Mouse (Mus musculus) embryo, embryonic 10 days (tissue): ENCODE results near the gene Irak3.

Experiments used
- DNase-seq: peaks from one replicate; pipeline ENCODE4 v3.0.0-alpha.2; 2015; ENCODE audit warnings: low spot score

The Irak3 gene

DNA sequence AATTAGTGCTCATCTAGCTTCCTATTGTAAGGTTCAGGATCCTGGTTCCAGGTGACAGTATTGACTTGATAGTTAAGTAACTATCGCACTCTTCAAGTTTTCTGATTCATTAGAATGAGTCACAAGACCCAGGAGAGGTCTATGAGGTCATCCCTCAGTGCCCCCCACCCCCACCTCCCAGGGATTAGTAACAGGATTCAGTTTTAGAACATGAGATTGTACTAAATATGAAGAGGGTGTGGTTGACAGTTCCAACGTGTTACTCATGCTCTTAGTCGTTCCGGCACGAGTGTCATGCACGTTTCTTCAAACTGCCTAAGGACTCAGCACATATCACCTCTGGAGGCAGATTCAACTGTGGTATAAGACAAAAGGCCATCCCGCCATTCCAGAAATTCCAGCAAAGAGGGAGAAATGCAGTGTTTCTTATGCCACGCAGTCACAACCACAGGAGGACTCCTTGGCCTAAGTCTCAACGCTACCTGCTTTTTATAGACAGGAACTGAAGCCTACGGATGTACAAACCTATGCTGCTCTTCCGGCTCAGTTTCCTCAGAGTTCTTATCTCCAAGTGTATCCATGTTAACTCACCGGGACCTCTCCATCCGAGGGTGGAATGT is 2.8 kb upstream of the Irak3 start:
- no peak for DNase-seq

GRCm38 (mm10) chr10:120202467-120203250 is 729 bp upstream of the Irak3 start:
- no peak for DNase-seq

DNA sequence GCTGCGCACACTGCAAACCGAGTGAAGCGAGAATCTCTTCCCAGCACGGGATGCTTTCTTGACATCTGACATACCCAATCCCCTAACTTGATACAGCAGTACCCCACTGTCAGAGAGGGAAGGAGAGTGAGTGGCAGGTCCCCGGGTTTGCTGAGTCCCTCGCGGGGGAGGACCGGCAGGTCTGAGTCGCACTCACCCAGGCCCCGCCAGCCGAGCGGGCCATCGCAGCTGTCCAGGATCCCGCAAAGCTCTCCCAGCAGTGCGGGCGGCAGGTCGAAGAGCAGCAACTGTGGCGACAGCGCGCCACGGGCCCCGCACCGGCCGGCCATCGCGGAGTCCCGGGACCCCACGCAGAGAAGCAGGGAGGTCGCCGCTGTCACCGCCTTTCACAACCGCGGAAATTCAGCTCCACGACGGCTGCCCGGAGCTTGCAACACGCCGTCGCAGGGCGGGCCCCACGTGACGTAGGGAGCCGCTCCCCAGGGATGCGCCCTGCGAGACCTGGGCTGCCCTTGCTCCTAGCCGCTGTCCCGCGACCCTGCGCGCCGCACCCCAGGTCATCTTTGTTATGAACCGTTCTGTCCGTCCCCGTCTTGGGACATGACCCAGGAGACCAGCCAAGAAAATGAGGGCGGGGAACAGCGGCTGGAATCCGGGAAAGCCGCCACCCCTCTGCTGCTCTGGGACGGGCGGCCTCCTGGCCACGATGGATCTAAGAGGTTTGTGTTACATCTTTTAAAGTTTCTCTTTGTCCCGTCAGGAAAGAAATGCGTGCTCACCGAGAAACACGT is 604 bp downstream of the Irak3 start, which contains the start of gene Tmbim4:
Tmbim4 (plus strand) TSS at position 460 of the 791 bp plus-strand sequence.
- peak; percentile 54 for DNase-seq

- no peak for DNase-seq
These were observed 4.7 kb downstream of the Irak3 start for GRCm38 (mm10) chr10:120197061-120197835.

GRCm38 (mm10) chr10:120193255-120193654 is 8.7 kb downstream of the Irak3 start:
- DNase-seq = no peak

DNA sequence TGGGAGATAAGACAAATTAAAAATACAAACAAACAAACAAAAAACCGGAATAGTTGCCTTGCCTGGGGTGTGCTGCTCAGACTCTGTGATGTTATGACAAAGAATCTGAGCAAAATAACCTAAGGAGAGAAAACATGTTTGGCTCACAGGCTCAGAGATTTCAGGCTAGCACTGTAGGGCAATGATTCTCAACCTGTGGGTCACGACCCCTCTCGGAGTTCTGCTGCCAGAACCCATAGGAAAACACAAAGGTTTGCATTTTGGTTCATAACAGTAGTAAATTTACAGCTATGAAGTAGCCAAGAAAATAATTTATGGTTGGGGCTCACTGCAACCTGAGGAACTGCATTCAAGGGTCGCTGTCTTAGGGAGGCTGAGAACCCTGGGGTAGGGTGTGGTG is 9.7 kb downstream of the Irak3 start:
- DNase-seq = no peak

- DNase-seq = no peak
These were observed 10.8 kb downstream of the Irak3 start for GRCm38 (mm10) chr10:120191165-120191564.

DNA sequence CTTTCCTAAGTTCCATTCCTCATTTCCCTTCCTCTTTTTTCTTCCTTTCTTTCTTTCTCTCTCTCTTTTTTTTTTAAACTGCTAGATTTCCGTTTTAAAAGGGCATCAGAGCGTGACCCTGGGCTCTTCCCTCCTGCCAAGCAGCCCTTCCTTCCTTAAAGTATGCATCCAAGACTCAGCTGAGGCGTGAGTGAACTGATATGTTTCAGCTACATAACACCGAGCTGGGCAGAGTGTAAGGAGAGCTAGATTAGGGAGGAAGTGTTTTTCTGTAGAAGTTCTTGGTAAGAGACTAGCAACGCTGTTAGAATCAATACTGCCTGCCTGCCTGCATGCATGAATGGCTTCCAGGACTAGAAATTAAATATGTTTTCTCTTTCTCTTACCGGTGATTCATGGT is 12.1 kb downstream of the Irak3 start:
- no peak for DNase-seq

DNA sequence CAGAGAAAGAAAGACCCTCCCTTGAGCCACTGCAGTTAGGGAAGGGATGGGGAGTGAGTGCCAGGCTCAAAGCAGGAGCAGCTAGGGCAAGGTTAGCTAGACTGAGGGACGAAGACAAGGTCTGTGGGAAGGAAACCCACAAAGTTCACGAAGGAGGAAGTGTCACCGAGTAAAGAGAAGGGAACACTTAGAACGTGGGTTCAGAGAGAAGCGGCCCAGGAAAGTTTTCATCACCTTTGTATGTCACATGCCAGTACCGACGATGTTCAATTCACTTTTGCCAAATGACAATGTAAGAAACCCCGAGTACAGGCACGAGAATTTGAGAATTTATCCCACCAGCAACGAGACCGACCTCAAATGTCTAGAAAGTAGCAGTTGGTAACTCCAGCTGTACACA is 12.7 kb downstream of the Irak3 start:
- no peak for DNase-seq

DNA sequence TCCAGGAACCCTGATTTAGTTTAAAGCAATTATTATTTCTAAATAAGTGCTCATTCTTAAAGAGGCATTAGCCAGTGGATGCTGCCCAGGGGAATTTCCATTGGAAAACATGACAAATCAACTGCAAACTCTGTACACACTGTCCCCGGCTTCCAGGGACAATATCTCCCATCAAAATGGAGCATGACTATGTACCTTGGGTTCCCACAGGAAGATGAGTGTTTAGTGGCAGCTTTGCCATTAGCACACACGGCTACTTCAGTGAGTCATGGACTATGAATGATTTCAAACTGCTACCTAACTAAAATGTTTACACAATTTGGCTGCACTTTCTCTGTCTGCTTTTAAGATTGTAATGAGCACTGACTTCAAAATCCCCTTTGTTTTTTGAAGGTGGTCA is 13.4 kb downstream of the Irak3 start:
- no peak for DNase-seq

DNA sequence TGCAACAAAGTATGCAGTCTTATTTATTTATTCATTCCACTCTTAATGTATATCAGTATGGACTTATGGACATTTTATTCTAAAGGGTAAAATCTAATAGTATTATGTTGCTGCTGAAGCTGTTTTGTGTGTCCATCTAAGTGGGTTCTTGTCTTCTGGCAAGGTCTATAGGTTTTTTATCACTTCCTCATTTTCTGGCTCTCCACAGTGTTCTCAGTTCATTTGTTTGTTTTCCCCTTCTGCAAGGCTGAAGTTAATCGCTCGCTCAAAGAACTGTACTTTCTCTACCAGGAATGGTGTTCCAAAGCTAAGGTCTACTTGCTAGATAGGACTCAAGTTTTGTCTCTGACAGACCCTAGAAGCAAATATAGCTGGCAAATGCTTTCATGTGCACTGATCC is 18.6 kb downstream of the Irak3 start:
- no peak for DNase-seq

GRCm38 (mm10) chr10:120182887-120183286 is 19.0 kb downstream of the Irak3 start:
- DNase-seq = peak; percentile 31

DNA sequence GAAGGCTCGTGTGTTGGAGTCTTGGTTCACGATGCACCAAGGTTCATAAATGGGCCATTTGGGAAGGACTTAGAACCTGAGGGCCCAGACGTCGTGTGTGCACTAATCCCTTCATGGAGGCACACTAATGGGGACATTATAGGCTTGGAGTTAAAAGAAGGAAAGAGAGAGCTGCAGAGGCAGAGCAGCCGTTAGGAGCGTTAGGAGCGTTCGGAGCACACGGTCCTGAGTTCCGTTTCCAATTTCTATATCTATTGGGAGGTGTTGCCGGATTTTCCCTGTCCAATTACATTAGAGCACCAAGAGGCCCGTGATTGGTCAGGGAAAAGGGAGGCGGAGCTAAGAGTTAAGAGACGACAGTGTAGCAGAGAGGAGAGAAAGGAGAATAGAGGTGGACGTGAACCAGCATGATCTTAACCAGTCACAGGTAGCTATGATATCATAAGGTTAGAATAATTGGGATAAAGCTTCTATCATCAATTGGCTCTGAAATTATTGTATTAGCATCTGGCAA is 27.7 kb downstream of the Irak3 start:
- no peak for DNase-seq

GRCm38 (mm10) chr10:120171340-120171739 is 30.6 kb downstream of the Irak3 start:
- no peak for DNase-seq

- DNase-seq = no peak
These were observed 31.7 kb downstream of the Irak3 start for GRCm38 (mm10) chr10:120170277-120170676.

DNA sequence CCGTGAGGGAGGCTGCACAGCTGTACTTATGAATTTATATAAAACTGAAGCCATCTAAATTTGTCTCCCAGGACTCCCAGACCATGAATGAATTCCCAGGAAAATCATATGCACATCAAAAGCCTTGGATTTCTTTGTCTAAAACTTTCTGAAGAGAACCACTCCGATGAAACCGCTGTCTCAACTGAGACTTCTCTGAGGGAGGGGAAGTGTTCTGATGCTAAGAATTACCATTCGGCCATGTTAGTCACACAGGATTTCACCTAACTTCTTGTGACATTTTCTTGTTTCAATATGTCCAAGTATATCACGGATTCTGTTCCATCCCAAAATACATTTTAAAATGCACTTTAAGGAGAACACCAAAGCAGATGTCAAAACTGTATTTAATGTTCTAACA is 32.1 kb downstream of the Irak3 start:
- no peak for DNase-seq

DNA sequence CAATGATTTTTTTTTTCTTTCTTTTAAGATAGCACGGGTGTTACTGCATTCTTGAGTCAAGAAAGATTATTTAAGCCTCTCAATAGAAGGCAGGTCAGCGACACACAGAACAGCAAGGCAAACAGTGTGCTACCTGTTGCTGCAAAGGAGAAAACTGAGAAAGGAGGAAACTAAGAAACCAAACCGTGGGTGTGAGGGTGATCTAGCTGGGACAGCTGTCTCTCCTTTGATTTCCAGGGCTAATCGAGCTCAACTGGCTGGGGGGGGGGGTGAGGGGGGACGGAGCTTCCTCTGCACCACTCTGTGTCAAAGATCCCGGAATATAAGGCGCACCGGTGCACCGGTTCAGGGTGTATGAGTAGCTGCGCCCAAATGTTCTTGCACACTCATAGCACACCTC is 32.9 kb downstream of the Irak3 start:
- no peak for DNase-seq

DNA sequence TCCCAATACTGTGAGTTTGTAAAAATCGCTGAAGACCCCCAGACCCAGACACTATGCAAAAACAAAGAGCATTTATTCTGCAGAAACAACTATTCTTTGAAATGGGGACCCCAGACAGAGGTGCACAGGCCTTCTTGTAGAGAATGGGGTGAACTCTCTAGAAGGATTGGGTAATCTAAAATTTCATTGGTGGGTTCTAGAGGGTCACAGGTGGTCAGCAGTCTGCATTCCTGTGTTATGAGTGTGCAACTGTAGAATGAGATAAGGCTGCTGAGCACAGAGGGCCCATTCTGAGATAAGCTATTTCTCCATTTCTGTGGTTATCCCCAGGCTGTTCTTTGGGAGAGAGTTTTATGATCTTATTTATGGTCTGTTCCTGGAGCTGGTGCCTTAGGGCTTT is 33.9 kb downstream of the Irak3 start:
- DNase-seq = no peak

DNA sequence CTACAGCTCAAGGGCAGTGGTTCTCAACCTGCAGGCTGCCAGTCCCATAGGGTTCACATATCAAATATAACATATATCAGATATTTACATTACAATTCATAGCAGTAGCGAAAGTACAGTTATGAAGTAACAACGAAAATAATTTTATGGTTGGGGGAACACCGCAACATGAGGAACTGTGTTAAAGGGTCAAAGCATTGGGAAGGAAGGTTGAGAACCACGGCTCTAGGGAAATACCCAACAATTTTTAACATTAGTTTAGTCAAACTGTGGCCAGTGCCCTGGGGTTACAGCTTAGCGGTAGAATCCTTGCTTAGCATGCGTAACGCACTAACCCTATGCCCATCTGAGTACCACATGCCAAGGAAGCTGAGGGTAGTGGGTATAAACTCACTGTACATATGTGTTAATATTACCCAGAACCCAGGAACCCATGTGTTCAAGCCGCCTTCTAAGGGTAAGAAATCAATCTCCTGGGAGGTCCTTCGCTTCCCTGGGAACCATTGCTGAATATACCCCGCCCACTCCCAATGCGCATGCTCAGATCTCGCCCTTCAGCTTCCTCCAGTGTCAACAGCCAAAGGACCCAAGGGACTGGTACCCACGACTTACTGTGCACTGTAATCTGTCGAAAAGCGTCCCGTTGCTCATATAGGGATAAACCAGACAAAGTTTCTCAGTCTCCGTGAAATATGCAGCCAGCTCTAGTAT is 36.0 kb downstream of the Irak3 start:
- DNase-seq = no peak

GRCm38 (mm10) chr10:120164931-120165792 is 36.8 kb downstream of the Irak3 start:
- DNase-seq = no peak
